Mouse (Mus musculus) frontal cortex, adult 2 months (tissue): ENCODE results near the gene Olfr692. TPM values are rescaled to one million over a fixed set of nuclear protein-coding genes. Genes with fewer than 3 reads are reported as not detected.
"Not testable (repeated sequence)": the region's sequence is repeated elsewhere in the genome, so short reads cannot be mapped to it uniquely, and the experiment has no call there.

Source experiments
- DNase-seq, 2 experiments: peaks; one replicate each; pipeline ENCODE4 v3.0.0; 2022; ENCODE audit warnings: low spot score in 1 of 2; ENCODE audit errors: extremely low spot score in 1 of 2
- polyA plus RNA-seq: library from polyadenylated mRNA; depleted of rRNA; stranded (reverse); fragments of >200 nt; gene quantifications from 2 replicates; pipeline ENCODE4 v1.2.3, GENCODE M21; 2012; rRNA removed

Gene Olfr692
- polyA plus RNA-seq: not detected in 2 replicates

DNA sequence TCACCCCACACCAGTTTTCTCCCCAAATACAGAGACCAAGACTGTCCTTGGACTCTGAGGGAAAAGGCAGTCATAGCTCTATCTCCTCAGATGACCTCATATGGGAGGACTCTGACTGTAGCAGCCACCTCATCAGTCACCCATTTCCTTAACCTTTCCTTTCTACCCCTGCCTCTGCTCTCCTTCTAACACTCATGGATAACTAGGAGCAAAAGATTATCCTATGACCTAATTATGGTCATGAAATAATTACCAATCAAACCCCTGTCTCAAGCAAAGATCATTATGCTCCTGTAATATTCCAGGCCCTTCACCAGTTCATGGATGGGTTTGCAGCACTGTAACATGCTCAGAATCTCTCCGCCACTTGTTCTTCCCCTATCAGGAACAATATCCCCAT is at the start of gene Olfr692:
Gene Olfr692, plus strand, starts transcription at position 301 of the 400 bp plus-strand sequence.
- DNase-seq: no peak

DNA sequence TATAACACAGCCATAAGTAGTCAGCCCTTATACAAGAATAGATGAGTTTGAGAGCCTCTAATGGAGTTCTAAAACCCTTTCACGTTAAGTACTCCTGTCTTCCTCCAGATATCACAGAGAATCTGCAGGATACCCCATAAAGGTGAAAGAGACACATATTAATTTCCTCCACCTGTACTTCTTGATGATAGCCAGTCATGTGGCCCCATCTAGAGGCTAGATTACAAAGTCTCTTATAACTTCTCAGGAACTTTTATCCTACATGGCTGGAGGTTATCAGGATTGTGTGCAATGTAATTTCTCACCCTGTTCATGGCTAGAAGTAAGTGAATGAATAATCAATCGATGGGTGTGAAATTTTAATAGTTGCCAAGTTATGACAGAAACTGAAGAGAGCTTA is 42.7 kb upstream of the Olfr692 start:
- DNase-seq: no peak

DNA sequence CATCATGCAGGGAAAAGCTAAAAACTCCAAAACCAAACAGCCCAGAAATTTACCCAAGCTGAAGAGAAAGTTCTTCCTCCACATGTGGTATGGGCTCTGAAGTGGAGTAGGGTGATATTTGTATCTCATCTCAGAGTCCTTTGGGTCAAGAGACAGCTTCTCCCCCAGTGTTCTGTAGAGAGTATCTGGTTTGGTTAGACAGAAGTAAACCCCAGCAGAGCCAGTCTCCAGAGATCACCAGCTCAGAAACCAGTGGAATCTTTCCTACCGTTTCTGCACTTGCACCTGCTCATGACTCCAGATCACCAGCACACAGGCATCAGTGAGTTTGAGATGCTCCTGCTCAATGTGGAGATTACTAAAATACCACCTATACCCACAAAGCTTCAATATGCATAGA is 34.0 kb upstream of the Olfr692 start, which contains the start of gene Olfr690:
Gene Olfr690, minus strand, starts transcription at position 101 of the 400 bp plus-strand sequence.
- DNase-seq: no peak

DNA sequence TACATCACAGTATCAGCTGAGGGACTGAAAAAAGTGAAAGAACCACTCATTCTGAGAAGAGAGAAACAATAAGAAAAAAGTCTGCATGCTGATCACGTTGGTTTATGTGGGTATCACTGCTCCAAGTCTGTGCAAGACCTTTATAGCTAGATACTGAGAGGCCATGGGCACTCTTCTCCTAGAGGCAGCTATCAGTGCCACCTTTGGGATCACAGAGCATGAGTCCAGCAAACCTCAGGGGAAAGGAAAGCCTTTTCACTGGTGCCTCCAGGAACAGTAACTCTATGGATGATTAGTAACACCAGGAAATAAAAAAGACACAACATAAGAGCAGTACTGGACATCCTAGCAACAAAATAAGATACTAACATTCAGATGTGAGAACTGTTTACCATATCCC is 25.9 kb upstream of the Olfr692 start, which contains the start of gene Olfr691:
Gene Olfr691, minus strand, starts transcription at position 101 of the 400 bp plus-strand sequence.
- no peak for DNase-seq

DNA sequence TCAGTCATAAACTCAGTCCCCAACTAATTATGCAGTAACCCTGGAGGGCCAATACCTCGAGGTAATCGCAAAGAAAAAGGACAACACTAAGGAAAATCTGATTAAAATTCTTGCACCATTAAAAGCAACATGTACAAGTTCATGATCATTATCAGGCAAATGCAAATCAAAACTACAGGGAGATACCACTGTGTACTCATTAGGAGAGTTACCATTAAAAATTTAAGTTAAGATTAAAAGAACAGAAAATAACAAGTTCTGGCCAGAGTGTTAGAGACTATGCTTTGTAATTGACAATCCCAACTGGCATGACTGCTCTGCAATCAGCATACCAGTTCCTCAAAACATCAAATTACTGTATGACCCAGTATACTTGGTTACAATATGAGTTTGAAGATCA is 25.3 kb upstream of the Olfr692 start:
- DNase-seq: no peak

DNA sequence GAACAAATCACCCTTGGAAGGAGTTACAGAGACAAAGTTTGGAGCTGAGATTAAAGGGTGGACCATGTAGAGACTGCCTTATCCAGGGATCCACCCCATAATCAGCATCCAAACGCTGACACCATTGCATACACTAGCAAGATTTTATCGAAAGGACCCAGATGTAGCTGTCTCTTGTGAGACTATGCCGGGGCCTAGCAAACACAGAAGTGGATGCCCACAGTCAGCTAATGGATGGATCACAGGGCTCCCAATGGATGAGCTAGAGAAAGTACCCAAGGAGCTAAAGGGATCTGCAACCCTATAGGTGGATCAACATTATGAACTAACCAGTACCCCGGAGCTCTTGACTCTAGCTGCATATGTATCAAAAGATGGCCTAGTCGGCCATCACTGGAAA is 12.0 kb upstream of the Olfr692 start:
- not testable (repeated sequence) for DNase-seq

DNA sequence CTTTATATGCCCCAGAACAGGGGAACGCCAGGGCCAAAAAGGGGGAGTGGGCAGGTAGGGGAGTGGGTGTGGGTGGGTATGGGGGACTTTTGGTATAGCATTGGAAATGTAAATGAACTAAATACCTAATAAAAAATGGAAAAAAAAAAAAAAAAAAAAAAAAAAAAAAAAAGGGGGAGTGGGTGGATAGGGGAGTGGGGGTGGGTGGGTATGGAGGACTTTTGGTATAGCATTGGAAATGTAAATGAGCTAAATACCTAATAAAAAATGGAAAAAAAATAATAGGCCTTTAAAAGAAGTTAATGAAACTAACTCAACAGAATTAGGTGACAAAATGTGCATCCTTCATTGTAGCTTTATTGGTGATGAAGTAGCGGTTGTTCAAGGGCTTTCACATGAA is 11.5 kb upstream of the Olfr692 start:
- DNase-seq: not testable (repeated sequence)

DNA sequence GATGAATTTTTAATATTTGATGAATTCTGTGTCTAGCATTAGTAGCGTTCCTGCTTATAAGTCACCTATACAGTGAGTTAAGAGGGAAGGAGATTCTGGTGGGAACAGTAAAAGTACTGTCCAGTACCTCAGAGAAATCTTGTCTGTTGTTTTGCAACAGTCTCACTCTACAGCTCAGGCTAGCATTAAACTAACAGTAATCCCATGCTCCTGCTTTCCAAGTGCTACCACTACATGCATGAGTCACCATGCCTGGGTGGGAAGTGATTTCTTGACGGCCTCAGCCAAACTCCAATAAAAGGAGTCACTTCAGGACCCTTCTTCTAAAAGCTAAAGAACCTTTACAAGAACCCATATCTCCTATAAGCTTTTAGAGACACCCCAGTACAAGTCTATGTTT is 6.3 kb upstream of the Olfr692 start:
- no peak for DNase-seq

DNA sequence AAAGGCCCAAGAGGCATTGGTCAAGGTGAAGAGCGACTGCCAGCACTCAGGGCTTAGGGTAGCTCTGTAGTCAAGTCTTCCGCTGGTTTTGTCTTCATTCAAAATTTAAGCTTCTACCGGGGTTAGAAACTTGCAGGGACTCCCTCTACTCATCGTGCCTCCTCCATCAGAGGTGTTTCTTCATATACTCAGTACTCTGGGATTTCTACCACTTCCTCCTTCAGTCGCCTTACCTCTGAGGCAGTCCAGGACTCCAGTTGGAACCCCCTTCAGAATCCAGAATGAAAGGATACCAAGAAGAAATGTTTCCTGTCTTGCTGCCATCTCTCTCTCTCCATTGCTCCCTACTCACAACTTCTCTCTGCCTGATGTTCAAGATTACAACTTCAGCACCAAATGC is 762 bp upstream of the Olfr692 start:
- no peak for DNase-seq

DNA sequence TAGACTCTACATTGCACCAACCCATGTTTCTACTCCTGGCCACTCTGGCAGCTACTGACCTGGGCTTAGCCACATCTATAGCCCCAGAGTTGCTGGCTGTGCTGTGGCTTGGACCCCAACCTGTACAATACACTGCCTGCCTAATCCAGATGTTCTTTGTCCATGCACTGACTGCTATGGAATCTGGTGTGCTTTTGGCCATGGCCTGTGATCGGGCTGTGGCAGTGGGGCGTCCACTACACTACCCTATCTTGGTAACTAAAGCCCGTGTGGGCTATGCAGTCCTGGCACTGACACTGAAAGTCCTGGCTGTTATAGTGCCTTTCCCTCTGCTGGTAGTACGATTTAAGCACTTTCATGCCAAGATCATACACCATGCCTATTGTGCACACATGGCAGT is 491 bp downstream of the Olfr692 start:
- DNase-seq: no peak

DNA sequence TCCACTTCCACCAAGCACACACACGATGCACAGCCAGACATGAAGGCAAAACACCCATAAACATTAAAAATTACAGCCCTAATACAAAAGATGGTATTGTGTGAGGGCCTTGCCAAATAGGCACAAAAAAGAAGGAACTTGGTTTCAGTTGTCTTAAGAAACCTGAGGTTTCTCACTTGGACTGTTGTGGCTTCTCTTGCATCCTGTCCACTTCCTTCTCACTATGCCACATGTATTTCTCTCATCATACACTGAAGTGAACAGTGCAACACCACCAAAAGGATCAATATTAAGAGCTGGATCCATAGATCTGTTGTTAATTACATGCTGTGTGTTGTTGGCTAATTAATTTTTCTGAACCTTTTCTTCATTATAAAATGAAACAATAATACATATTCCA is 4.9 kb downstream of the Olfr692 start:
- DNase-seq: no peak

DNA sequence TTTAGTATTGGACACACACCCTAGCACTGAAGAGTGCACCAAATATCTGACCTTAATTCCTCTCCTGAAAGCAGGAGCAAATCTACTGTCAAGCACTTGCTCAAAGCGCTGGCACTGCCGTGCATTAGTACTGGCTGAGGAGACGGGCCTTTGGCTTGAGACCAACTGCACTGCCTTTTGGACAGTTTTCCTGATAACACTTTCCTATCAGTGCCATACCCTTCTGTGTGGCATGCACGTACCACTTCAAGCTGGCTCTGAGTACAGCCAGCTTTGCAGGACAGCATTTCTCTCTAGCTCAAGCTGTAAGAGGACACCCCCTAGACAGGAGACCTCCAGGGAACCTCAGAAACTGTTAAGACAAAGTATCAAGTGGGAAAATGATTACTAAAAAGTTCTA is 5.5 kb downstream of the Olfr692 start:
- no peak for DNase-seq

DNA sequence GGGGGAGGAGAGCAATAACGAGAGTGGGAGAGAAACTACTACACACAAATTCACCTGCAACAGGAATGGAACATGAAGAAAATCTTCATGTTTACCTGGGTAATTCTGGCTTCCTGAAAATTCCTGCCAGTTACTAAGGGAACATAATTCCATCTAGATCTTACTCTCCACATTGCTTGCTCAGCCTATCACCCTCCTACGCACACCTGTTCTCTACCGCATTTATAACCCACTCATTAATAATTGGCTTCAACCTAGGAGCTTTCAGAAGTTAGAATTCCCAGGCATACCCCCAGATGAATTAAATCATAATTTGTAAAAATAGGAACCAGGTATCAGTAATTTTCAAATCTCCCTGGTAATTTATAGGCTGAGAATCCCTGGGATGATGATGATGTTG is 5.9 kb downstream of the Olfr692 start:
- DNase-seq: peak in 1 of 2 experiments; percentile 28

DNA sequence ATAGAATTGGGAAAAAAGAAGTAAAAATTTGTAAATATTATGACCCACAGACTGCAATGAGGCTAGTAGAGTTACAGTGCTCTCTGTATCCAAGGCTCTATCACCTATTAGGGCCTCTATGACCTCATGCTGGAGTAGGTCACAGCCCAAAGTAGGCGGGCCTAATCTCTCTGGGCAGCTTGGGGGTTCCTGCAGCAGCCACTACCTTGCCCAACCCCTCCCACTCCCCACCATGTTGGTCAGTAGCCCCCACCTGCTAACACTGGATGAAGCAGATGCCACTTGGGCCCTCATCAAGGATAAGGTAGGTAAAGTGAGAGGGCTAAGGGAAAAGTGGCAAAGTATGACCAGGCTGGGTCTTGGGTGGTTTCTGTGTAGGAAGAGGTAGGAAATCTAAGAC is 6.8 kb downstream of the Olfr692 start, which contains the start of gene Gm5901:
Gene Gm5901, plus strand, starts transcription at position 173 of the 400 bp plus-strand sequence.
- DNase-seq: no peak

DNA sequence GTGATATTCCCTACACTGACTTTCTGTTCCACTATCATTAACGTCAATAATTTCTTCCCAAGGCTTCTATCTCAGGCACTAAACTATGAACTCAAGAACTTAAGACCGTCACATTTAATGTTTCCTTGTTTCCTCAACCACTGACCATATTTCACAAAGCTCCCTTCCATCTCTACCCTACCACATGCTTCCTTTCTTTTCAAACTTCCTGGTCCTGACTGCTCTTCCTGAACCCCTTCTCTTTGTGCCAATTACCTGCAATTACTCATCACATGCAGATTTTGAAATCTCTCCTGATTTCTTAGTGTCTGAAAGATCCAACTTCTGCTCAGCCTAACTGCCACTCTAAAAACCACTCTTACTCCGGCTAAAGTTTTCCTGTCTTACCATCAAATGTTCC is 12.3 kb downstream of the Olfr692 start:
- no peak for DNase-seq

DNA sequence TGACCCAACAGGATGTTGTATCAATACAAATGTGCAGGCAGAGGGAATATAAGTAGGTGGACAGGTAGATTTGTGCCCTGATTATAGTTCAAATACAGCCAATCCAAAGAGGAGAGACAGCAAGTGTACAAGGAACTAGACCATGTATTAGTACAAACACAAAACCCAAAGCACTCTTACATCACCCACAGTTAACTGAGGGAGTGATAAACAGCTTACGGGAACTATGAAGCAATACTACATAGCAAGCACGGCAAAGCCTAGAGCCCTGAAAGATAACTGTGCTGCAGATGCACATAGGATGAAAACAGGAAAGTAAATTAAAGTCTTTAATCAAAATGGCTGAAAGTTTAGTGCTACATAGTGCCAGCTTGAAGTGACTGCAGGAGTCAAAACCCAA is 19.7 kb downstream of the Olfr692 start:
- no peak for DNase-seq

DNA sequence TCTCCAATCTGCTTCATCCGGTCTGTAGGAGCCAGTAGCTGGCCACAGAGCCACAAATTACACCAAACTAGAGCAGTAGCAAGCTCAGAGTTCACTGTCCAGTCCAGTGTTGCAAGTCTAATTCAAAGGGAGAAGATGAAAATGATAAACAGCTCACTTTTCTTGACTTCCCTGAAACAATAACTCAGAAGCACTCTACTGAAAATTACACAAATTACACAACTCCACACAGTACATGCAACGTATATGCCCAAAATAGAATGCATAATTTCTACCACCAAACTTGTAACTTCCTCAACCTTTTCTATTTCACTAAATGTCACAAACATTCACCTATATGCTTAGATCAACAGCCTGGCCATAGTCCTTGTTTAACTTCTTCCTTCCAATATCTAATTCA is 22.2 kb downstream of the Olfr692 start:
- no peak for DNase-seq

DNA sequence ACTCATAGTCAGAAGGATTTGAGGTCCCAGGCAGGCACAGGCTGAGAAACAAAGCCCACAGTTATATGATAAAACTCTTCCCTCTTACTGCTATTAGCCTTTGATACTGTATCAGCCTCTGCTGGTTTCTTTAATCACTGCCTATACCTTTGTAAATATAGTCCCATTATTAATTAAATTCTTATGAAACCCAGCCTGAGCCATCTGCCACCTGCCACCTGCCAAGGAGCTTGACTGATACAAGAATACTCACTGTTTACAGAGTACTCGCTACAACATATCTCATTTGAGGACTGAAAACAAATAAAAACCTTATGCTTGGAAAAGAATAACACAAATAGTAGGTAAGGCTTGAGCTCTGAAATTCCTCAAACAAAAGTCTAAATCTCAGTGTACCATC is 26.6 kb downstream of the Olfr692 start:
- no peak for DNase-seq

DNA sequence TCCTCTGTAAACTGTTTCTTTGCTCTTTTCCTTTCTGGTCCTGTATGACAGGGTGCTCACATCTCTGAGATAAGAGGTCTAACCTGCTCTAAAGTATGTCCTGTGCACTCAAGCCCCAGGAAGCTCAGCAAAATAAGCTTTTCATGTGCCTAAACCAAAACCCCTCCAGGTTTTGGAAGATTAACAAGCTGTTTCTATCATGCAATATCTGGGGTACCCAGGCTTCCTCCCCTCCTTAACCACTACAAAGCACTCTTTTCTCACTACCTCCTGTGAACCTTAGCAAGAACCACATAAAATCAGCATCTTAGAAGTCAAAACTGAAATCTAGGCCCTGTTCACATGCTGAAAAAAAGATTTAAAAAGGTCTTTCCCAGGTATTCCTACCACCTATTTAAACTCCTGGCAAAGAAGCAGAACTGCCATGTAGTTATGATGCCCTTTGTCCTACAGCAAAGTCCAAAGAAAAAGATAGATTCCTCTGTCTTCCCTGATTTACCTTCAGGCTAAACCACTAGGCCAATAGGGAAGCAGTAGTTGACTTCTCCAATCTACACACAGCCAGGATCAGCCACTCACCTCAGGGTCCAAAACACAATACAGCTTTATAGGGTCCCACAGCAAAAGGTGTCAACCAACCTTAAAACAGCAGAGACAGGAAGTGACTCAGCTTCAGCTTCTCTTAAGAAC is 27.2 kb downstream of the Olfr692 start:
- DNase-seq: no peak

DNA sequence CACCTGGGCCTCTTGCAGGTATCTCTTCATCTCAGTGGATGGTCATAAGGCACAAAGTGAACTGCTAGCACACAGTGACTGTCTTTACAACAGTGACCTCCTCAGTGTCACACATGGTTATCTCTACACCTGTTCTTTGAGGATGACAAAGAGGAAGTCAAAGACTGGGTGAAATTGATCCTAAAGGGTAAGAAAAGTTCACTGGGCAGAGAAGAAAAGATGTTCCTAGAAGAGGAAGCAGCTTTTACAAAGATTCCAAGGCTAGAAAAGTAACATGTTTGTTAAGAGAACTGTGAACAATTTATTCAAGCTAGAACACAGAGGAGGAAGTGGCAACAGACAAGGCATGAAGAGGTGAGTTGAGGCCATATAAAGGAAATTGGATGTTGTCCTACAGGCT is 28.1 kb downstream of the Olfr692 start:
- DNase-seq: no peak

DNA sequence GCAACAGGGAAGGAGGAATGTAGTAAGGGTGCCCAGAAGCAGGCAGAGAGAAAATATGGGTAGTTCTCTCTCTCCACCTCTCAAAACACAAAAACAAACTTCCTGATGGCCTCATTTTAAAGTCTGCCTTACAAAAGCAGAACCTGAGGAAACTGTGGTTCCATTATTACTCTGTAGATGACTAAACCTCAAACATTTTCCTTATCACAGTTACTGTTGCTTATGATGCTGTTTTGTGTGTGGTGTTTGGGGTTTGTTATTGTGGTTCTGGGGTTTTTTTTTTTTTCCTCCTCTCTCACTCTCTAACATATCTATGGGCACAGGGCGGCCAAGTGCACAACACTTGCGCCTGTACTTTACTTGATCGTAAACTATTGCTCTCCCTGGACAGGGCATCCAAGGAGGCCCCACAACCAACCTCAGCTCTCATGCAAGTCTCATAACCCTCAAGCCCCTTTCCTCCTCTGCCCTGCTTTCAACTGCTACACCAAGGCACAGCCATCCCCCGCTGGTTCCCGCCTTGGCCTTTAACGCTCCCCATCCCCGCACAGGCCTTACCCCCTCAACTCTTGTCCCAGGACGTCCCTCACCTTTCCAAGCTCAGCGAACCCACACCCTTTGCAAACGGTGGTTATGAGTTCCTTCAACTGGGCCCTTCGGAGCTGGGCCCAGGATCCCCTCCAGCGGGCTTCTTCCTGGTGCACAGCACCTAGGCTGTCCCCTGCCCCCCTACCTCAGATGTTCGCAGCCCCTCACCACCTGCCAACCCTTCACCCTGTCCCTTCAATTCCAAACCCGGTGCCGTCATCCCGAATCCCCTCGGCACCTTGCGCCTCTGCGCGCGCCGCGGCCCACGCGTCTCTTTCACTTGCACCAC is 31.3 kb downstream of the Olfr692 start:
- no peak for DNase-seq
